Mouse (Mus musculus): Measurements from ENCODE around the gene Eprs.
"Not testable (repeated sequence)": the region's sequence is repeated elsewhere in the genome, so short reads cannot be mapped to it uniquely, and the experiment has no call there.

Eprs gene

DNA sequence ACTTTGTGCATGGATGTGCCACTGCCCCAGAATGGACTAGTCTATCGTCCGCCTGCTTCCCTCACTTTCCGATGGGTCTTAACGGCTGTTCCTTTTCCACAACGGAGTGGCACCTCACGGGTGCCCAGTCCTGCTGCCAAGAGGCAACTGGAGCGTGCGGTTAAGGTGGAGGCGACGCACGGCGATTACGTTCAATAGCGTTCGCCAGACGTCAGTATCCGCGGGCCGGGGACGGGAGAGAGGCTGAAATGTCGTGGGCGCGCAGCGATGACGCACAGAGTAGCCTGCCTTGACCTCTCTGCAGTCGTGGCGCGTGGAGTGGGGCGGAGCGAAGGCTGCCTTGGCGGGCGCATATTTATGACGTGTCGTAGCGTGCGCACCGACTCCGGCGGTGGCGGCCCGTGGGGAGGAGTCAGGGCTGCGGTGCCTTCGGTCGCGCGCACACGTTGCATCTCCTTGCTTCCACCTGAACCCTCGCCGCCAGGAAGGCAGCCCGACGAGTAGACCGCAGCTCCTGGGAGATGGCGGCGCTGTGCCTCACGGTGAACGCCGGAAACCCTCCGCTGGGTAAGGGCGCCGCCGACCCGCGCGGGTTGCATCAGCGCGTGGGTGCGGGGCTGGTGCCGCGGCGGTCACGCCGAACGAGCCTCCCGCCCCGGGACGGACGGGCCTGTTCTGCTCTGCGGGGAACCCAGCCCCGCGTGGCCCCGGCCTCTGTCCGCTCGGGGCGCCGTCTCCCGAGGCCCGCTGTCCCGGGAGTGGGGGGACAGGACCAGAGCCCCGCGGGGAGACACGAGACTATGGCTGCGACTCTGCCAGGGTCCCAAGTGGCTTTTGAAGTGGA, at the start of gene Eprs:
TSS of gene Eprs (plus strand) at position 368 of the 844 bp plus-strand sequence.
- DNase-seq (ENCODE audit: low read depth, low spot score): peak; percentile 99

DNA sequence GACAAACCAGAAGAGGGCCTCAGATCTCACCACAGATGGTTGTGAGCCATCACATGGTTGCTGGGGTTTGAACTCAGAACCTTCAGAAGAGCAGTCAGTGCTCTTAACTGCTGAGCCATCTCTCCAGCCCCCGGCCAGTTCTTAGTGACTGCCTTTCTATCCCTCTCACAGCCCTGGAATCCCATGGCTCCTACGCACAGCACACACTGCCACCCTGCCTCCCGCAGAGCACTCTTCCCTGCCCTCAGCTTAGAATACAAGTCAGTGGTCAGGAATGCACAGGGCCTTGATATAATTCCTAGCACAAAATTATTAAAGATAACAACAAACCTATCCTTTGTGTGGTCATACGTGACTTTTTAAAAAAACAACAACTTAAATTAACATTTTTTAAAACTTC, 48.3 kb upstream of the Eprs start:
- no peak for DNase-seq (ENCODE audit: low read depth, low spot score)

DNA sequence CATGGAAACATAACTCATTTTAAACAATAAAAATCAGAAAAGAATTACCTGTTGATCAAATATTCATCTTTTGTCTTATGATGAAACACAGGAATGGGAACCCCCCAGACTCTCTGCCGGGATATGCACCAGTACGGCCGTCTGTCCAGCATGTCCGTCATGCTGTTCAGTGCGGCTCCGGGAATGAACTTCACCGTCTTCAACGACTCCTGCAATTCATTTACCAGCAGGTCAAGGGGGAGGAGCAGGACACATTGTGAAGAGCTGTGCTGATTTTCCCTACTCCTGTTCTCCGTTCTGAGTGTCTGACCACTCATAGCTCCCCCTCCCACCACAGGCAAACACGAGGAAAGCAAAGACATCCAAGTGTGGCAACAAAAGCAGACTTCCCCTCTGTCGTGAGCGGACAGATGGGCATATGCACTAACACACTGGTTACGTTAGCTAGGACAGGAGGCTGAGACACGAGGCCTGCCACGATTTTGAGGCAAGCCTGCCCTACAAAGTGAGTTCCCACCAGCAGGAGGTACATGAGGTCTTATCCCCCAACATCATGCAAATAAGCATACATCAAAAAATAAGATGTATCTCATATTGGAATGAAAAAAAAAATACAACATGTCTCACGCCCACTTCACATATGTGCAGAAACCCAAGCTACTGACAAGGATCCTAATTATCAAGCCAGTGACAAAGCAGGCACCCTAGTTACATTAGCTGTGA, 46.8 kb upstream of the Eprs start:
- DNase-seq (ENCODE audit: low read depth, low spot score): no peak

DNA sequence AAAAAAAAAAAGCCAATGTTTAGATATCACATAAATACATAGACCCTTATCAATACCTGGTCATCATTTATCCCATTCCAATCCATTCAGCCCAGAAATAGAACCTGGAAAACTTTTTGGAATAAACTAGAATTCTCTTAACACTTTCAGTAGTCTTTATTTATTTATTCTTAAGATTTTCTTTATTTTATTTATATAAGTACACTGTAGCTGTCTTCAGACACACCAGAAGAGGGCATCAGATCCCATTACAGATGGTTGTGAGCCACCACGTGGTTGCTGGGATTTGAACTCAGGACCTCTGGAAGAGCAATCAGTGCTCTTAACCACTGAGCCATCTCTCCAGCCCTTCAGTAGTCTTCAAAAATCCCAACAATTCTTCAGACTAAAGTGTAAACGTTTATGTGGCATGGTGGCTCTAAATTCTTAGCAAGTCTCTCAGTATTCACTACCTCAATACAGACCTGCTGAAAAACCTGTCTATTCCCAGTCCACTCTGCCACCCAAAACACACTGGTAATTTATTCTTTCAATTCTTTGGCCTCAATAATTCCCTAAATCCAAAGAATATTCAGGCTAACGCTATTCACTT, 35.0 kb upstream of the Eprs start:
- not testable (repeated sequence) for DNase-seq (ENCODE audit: low read depth, low spot score)

DNA sequence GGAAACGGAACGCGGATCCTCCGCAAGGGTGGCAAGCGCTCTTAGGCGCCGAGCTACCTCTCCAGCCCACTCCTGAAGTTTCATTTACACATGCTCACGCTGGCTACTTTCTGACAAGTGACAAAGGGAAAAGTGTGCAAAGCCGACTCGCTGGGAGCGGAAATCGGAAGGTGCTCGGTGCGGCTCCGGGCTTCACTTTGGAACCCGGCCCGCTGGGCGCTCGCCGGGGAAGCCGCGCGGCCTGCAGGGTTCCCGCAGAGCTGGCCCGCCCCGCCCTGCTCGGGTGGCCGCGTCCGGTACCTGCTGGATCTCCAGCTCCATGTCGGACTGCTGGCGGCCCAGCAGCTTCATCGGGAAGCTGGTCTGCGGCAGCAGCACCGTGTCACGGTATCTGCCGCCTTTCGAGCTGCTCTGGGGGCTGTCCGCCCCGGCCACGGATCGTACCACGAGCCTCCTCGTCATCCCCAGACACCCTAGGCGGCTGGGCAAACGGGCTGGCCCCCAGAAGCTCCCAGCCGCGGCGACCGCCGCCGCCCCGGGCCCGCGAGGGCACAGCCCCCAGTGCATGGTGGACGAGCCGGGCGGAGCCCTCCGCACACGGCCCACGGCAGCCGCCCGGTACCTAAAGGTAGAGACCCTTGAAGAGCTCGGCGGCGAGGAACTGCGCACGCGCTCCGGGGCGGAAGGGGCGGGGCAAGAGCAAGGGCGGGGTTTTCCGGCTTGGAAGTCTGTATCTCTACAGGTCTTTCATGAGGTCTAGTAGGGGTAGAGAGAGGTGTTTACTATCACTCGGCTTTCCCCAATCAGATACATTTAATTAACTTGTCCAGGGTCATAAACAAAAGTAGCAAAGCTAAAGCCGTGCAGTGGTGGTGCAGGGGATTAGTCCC, 33.9 kb upstream of the Eprs start, which contains the start of gene Iars2:
TSS of gene Iars2 (minus strand) at position 676 of the 890 bp plus-strand sequence.
- DNase-seq (ENCODE audit: low read depth, low spot score): peak; percentile 91

DNA sequence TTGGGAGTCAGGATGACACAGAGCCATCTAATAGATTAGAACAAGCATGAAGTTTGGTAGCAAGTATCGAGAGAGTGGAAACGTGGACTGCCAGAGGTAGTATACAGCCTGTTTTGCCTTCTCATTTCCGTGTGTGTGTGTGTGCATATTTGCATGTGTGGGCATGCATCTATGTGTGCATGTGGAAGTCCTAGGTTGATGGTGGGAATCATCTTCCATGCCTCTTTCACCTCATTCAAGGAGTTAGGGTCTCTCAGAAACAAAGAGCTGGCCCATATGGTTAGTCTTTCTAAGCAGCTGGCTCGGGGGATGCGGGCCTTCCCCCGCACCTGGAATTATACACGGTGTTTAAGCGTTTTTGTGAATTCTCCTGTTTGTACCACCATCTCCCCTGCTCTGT, 33.0 kb upstream of the Eprs start:
- no peak for DNase-seq (ENCODE audit: low read depth, low spot score)

DNA sequence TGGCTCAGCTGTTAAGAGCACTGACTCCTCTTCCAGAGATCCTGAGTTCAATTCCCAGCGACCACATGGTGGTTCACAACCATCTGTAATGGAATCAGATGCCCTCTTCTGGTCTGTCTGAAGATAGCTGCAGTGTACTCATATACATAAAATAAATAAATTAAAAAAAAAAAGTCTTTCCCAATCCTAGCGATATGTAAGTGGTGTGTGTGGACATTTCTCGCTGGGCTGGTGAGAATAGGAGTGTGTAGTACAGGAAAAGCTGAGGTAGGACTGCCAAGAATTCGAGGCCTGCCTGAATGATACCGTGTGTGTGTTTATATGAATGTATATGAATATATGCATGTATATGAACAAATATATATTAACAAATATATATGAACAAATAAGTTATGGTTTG, 31.5 kb upstream of the Eprs start:
- DNase-seq (ENCODE audit: low read depth, low spot score): no peak

DNA sequence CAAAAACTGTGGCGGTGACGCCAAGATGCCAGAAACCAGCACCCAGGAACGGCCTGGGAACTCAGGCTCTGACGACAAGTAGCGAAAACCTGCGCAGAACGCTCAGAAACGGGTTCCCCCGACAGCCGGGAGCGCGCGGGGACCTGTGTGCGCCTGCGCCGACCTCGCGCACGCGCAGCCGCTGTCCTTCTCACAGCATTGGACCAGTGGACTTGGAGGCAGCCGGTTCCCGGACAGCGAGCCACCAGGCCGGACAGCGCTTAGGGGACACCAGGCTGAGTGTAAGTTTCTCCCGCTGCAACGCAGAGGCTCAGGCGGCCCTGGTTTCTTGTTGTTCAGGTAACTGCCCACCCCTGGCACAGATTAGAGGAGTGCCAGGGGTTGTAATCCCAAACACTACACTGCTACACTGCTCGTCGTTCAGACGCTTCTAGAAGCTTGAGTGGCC, 30.8 kb upstream of the Eprs start, which contains the start of gene Bpnt1:
TSS of gene Bpnt1 (plus strand) at position 167 of the 448 bp plus-strand sequence.
- peak; percentile 90 for DNase-seq (ENCODE audit: low read depth, low spot score)

DNA sequence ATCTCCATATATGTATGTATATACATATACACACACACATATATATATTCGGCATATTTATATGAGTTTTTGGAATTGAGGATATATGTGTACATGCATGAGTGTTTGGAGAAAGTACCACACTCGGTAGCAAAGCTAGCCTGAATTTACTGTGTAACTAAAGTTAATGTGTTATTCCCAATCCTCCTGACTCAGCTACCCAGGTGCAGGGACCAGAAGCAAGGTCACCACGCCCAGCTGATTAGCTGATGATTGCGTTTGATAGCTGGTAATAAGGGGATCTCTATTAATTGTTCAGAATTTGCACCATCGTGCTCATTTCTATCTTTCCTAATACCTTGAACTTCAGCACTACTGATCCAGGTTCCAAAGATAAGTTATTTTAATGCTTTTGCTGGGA, 29.2 kb upstream of the Eprs start:
- DNase-seq (ENCODE audit: low read depth, low spot score): no peak

DNA sequence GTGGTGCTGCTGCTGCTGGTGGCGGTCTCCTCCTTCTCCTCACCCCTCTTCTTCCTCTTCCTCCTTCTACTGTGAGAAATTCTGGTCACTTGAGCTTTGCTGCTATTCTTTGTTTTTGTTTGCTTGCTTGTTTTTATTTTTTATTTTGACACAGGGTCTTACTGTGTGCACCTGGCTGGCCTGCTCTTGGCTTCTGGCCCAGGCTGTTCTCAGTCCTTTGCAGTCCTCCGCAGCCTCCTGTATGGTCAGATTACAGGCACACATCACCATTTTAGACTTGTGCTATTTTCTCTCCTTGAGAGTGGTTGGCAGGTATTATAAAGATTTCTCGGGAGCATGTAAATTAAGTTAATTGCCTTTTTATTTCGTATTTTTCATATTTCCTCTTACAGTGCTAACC, 28.7 kb upstream of the Eprs start:
- no peak for DNase-seq (ENCODE audit: low read depth, low spot score)

DNA sequence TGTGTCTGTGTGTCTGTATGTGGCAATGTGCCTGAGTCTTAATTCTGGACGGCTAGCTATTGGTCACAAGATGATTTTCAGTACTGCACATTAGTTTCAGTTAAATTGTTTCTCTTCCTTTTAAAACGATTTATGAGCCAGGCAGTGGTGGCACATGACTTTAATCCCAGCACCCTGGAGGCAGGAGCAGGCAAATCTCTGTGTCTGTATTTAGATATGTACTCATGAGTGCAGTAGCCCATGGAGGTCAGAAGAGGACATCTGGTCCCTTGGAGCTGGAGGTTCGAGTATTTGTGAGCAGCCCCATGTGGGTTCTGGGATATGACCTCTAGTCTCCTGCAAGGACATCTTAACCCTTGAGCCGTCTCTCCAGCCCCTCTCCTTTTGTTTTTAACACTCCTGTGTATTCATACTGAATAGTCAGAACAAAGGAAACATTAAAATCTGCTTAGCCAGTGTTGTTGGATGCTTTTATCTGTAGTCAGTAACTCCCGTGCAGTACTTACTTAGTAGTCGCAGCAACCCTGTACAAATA, 27.5 kb upstream of the Eprs start:
- no peak for DNase-seq (ENCODE audit: low read depth, low spot score)

DNA sequence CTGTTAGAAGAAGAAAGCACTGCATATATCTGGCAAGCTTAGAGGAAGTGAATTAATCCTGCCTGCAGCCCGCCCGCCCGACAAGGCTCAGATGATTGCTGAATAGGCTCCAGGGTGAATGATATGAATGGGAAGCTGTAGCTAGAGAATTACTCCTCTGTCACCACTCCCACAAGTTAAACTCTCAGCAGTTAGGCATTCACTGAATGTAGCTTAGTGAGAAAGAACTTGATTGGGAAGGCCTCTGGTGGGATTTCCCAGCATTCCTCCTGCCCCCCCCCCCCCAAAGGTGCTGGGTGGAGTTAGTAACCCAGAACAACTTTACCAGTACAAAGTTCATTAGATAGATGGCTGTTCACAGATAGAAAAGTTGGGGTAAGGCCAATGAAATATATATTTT, 26.3 kb upstream of the Eprs start:
- DNase-seq (ENCODE audit: low read depth, low spot score): no peak

DNA sequence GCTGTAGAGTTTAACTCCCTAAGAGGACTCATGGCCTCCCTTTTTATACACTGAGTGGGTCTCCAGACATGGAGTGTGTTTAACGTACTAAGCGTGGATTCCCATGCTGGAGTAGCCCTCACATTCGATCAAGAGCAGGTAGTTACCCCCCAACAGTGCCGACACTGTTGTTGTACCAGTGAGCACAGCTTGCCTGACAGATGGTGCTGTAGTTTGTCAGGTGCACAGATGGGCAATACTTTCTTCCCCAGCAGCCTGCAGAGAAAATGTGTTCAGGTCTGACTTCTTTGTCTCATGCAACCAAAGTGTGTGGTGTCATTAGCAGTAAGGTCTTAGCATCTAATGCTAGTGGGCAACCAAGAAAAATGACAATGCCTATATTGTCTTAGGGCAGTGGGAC, 20.4 kb upstream of the Eprs start:
- no peak for DNase-seq (ENCODE audit: low read depth, low spot score)

DNA sequence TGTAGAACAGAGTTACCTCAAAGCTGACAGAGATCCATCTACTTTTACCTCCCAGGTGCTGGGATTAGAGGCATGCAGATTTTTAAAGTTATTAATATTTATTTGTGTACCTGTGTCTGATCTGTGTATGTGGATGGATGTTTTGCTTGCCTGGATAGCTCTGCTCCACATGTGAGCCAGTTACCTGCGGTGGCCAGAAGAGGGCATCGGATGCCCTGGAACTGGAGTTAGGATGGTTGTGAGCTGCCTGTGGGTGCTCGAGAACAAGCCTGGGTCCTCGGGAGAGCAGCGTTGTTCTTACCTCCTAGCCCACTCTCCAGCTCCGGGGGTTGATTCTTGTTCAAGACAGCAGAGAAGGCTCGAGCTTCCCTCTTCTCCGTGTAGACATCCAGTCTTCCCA, 19.4 kb upstream of the Eprs start:
- no peak for DNase-seq (ENCODE audit: low read depth, low spot score)

DNA sequence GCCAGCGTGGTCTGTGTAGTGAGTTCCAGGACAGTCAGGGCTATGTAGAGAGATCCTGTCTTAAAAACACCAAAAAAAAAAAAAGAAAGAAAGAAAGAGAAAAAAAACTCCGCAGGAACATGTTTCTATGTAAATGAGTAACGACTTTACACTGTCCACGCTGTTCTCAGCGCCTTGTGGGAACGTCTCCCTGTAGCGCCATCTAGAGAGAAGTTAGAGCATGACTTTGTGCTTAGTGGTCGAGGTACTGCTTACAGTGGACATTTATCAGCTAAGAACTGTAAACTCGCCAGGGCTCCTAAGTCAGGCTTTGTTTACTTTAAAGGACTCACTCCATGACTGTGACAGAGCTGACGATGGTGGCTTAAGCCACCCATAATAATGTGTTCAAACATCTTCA, 16.7 kb upstream of the Eprs start:
- DNase-seq (ENCODE audit: low read depth, low spot score): no peak

DNA sequence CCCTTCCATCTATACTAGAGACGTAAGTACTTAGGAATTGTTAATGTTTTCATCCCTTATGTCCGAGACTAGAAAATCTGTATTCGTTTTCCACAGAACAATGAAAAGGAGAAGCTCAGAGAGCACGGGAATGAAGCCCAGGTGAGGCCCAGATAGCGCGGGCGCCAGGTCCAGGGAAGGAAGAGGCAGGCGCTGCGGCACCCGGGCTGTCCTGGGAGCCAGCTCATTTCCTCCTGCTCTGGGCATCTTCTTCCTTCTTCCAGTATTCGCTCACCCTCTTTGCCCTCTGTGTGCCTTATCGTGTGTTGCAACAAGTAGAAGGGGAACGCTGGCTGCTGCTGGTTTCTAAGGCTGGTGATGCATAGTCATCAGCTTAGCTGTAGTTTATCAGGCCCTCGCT, 13.1 kb upstream of the Eprs start:
- DNase-seq (ENCODE audit: low read depth, low spot score): no peak

DNA sequence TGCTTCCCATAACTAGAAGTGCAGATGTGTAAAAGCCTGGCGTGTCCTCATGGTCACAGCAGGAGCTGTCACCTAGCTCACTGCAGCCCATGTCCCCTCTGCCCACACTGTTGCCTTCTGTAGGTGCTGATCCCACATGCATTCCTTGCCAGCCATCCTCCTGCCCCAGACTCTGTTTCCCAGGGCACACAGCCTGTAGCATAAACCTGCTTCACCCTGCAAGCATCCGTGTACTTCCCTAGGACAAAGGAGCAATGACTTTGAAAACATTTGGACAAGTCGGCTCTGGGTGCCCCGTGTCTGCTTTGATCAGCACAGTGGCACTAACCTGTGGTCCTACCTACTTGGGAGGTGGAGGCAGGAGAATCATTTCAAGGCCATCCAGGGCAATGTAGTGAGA, 12.2 kb upstream of the Eprs start:
- DNase-seq (ENCODE audit: low read depth, low spot score): no peak

DNA sequence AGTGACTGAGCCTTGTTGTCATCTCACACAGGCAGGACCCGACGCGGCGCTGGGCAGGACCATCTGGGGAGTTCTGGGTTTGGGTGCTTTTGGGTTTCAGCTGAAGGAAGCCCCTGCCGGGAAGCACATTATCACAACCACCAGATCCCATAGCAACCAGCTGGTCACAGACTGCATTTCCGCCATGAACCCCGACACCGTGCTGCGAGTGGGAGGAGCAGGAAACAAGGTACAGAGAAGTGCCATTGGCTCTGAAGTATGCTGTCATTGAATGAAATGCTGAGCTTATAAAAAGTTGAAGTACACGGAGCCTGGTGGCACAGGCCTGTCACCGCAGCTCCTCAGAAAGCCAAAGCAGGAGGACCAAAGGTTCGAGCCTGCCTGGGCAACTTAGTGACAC, 10.7 kb upstream of the Eprs start:
- peak; percentile 69 for DNase-seq (ENCODE audit: low read depth, low spot score)

DNA sequence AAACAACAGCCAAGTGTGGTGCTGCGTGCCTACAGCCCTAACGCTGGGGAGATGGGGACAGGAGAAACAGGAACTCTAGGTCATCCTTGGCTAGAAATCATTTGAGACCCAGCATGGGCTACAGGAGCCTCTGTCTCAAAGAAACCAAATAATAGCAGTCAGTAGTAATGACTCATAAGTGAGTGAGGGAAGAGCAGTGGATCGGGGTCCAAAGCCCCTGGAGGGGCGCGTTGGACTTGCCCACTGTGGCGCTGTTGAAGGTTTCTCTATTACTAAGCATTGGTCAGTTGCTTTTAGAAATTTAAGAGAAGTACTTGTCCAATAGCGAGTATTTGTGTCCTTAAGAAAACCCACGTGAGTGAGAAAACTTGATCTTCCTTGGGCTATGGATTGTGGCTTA, 9.5 kb upstream of the Eprs start:
- no peak for DNase-seq (ENCODE audit: low read depth, low spot score)

DNA sequence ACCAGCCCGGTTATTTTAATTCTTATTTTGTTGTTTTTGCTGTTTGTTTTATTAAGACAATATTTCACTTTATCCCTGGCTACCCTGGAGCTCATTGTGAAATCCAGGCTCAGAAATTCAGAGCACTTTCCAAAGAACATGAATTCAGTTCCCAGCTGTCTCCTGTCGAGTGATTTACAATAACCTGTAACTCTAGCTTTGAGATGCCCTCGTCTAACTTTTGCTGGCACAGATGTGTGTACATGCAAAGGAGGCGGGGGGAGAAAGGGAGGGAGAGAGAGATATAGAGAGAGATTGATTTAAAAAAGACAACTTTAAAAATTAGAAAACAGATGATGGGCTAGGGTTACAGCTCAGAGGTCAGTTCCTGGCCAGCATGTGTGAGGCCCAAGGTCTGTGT, 8.1 kb upstream of the Eprs start:
- no peak for DNase-seq (ENCODE audit: low read depth, low spot score)

DNA sequence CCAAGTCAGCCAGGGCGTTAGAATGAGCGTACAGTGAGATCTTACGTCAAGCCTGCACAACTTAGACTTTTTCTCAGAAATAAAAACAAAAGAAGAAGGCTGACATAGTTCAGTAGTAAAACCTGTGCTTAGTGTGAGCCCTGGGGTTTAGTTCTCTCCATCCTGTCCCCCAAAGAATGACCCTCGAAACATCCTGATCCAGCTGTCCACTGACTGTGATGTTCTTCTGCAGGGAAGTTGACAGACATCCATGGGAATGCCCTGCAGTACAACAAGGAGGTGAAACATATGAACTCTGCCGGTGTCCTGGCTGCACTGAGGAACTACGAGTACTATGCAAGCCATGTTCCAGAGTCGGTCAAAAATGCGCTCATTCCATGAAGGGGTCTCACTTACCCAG, 6.6 kb upstream of the Eprs start:
- DNase-seq (ENCODE audit: low read depth, low spot score): no peak
